Mouse (Mus musculus): Measurements from ENCODE around the gene Limd1. TPM values are rescaled to one million over a fixed set of nuclear protein-coding genes. Genes with fewer than 3 reads are reported as not detected.

The Limd1 gene
- polyA plus RNA-seq, 1 experiment from 2014 or later: 48.8 TPM

Other genes with a start within 250 kb of the Limd1 start
- gene Tmem158, start 217.9 kb upstream of the Limd1 start, polyA plus RNA-seq (2015; fragmentation: Nextera tagmentation; extraction: Ambion mirVana): 4.1 and 4.4 TPM in 2 replicates
- 790 and 882 TPM in 2 replicates for gene Lars2, start 111.8 kb upstream of the Limd1 start, polyA plus RNA-seq (2015; fragmentation: Nextera tagmentation; extraction: Ambion mirVana)
- 63.6 and 65.4 TPM in 2 replicates for gene Sacm1l, start 51.1 kb downstream of the Limd1 start, polyA plus RNA-seq (2015; fragmentation: Nextera tagmentation; extraction: Ambion mirVana)
- gene Slc6a20b, start 153.9 kb downstream of the Limd1 start, polyA plus RNA-seq (2015; fragmentation: Nextera tagmentation; extraction: Ambion mirVana): 0.21 and 0.31 TPM in 2 replicates
- 0.41 and 0.46 TPM in 2 replicates for gene Ccr9, start 199.7 kb downstream of the Limd1 start, polyA plus RNA-seq (2015; fragmentation: Nextera tagmentation; extraction: Ambion mirVana)
- 3.4 and 4.7 TPM in 2 replicates for gene Slc6a20a, start 200.2 kb downstream of the Limd1 start, polyA plus RNA-seq (2015; fragmentation: Nextera tagmentation; extraction: Ambion mirVana)
- gene Lztfl1, start 239.0 kb downstream of the Limd1 start, polyA plus RNA-seq (2015; fragmentation: Nextera tagmentation; extraction: Ambion mirVana): 46.4 and 47.8 TPM in 2 replicates